Mouse (Mus musculus): ENCODE measurements at regions not wholly inside any gene's neighbourhood (a gene's known extent, or its start where the extent isn't known, plus 50 kb on each side); places are given as distances from the start of the nearest gene placed in this dataset.

- no peak for TF ChIP-seq CTCF (IDR thresholded peaks at IDR 0.05; ENCODE audit: low read depth)
- no peak for TF ChIP-seq EP300 (IDR thresholded peaks at IDR 0.05; ENCODE audit: low read depth)
- Histone ChIP-seq H3K4me2 (ENCODE audit: low read depth) (no peak overlapping the region), H3K27me3 (ENCODE audit: control insufficient read depth, insufficient read depth, low read length) (no peaks in the 10 kb centered on the region), H3K36me3 (replicated peaks; ENCODE audit: control insufficient read depth, insufficient read depth, low read depth) (no peaks in the 10 kb centered on the region), H3K27ac (no peak overlapping the region), H3K9me3 (ENCODE audit: control insufficient read depth, low read length) (no peaks in the 10 kb centered on the region), H3K9ac (replicated peaks) (no peak overlapping the region), H3K4me3 (ENCODE audit: insufficient read depth in 1 of 2, low read depth in 2 of 2, low read length in 2 of 2) (no peak overlapping the region), H3K4me1 (replicated peaks; ENCODE audit: control insufficient read depth in 2 of 2, insufficient read depth in 2 of 2, low read length in 1 of 2) (no peaks in the 10 kb centered on the region)
- no peak for DNase-seq (ENCODE audit: low read depth in 3 of 3, low spot score in 3 of 3)
- WGBS (ENCODE audit: insufficient replicate concordance) = 58% methylated on average over 4 of the region's 4 CpGs
- ATAC-seq (ENCODE audit: insufficient read depth) = no peak
These were observed 359.6 kb downstream of the Vps13c start for GRCm38 (mm10) chr9:68199831-68200230.

GRCm38 (mm10) chr9:68201031-68201430 lies 360.8 kb downstream of the Vps13c start:
- no peaks in the 10 kb centered on the region for H3K36me3 ChIP-seq (replicated peaks; ENCODE audit: control insufficient read depth, insufficient read depth, low read depth)
- ATAC-seq (ENCODE audit: insufficient read depth) (no peak), DNase-seq (ENCODE audit: low read depth in 3 of 3, low spot score in 3 of 3) (no peak)
- WGBS (ENCODE audit: insufficient replicate concordance) = 61% methylated on average over 5 of the region's 5 CpGs
- TF ChIP-seq EP300 (IDR thresholded peaks at IDR 0.05; ENCODE audit: low read depth) (no peak), CTCF (IDR thresholded peaks at IDR 0.05; ENCODE audit: low read depth) (no peak)
- no peak overlapping the region for H3K27ac ChIP-seq
- no peaks in the 10 kb centered on the region for H3K27me3 ChIP-seq (ENCODE audit: control insufficient read depth, insufficient read depth, low read length)
- H3K9ac ChIP-seq (replicated peaks) = no peak overlapping the region
- no peak overlapping the region for H3K4me2 ChIP-seq (ENCODE audit: low read depth)
- H3K4me3 ChIP-seq (ENCODE audit: insufficient read depth in 1 of 2, low read depth in 2 of 2, low read length in 2 of 2) = no peak overlapping the region
- no peaks in the 10 kb centered on the region for H3K4me1 ChIP-seq (replicated peaks; ENCODE audit: control insufficient read depth in 2 of 2, insufficient read depth in 2 of 2, low read length in 1 of 2)
- H3K9me3 ChIP-seq (ENCODE audit: control insufficient read depth, low read length) = no peaks in the 10 kb centered on the region

- Histone ChIP-seq H3K9ac (replicated peaks) (no peak overlapping the region), H3K27me3 (ENCODE audit: control insufficient read depth, insufficient read depth, low read length) (no peaks in the 10 kb centered on the region), H3K27ac (no peak overlapping the region), H3K4me1 (replicated peaks; ENCODE audit: control insufficient read depth in 2 of 2, insufficient read depth in 2 of 2, low read length in 1 of 2) (no peaks in the 10 kb centered on the region), H3K4me3 (ENCODE audit: insufficient read depth in 1 of 2, low read depth in 2 of 2, low read length in 2 of 2) (no peak overlapping the region), H3K36me3 (replicated peaks; ENCODE audit: control insufficient read depth, insufficient read depth, low read depth) (no peaks in the 10 kb centered on the region), H3K4me2 (ENCODE audit: low read depth) (no peak overlapping the region), H3K9me3 (ENCODE audit: control insufficient read depth, low read length) (no peaks in the 10 kb centered on the region)
- DNase-seq (ENCODE audit: low read depth in 3 of 3, low spot score in 3 of 3) (no peak), ATAC-seq (ENCODE audit: insufficient read depth) (no peak)
- 63% methylated on average over 6 of the region's 6 CpGs for WGBS (ENCODE audit: insufficient replicate concordance)
- TF ChIP-seq EP300 (IDR thresholded peaks at IDR 0.05; ENCODE audit: low read depth) (no peak), CTCF (IDR thresholded peaks at IDR 0.05; ENCODE audit: low read depth) (no peak)
These were observed 385.5 kb downstream of the Vps13c start for GRCm38 (mm10) chr9:68225694-68226093.

- H3K9ac ChIP-seq (replicated peaks) = no peak overlapping the region
- DNase-seq (ENCODE audit: low read depth in 3 of 3, low spot score in 3 of 3) = no peak
- ATAC-seq (ENCODE audit: insufficient read depth) = no peak
- no peak overlapping the region for H3K27ac ChIP-seq
- H3K27me3 ChIP-seq (ENCODE audit: control insufficient read depth, insufficient read depth, low read length) = no peaks in the 10 kb centered on the region
- H3K36me3 ChIP-seq (replicated peaks; ENCODE audit: control insufficient read depth, insufficient read depth, low read depth) = no peaks in the 10 kb centered on the region
- no peak overlapping the region for H3K4me3 ChIP-seq (ENCODE audit: insufficient read depth in 1 of 2, low read depth in 2 of 2, low read length in 2 of 2)
- H3K4me2 ChIP-seq (ENCODE audit: low read depth) = no peak overlapping the region
- no peaks in the 10 kb centered on the region; a peak in 1 of 4 replicates for H3K4me1 ChIP-seq (replicated peaks; ENCODE audit: control insufficient read depth in 2 of 2, insufficient read depth in 2 of 2, low read length in 1 of 2)
- WGBS (ENCODE audit: insufficient replicate concordance) = 55% methylated on average over 3 of the region's 3 CpGs
- TF ChIP-seq CTCF (IDR thresholded peaks at IDR 0.05; ENCODE audit: low read depth) (no peak), EP300 (IDR thresholded peaks at IDR 0.05; ENCODE audit: low read depth) (no peak)
- no peaks in the 10 kb centered on the region for H3K9me3 ChIP-seq (ENCODE audit: control insufficient read depth, low read length)
These were observed 390.9 kb downstream of the Vps13c start for GRCm38 (mm10) chr9:68231131-68231530.

- no peaks in the 10 kb centered on the region for H3K27me3 ChIP-seq (ENCODE audit: control insufficient read depth, insufficient read depth, low read length)
- ATAC-seq (ENCODE audit: insufficient read depth) (no peak), DNase-seq (ENCODE audit: low read depth in 3 of 3, low spot score in 3 of 3) (no peak)
- 36% methylated on average over 12 of the region's 12 CpGs for WGBS (ENCODE audit: insufficient replicate concordance)
- no peak for TF ChIP-seq CTCF (IDR thresholded peaks at IDR 0.05; ENCODE audit: low read depth)
- no peaks in the 10 kb centered on the region for H3K9me3 ChIP-seq (ENCODE audit: control insufficient read depth, low read length)
- no peaks in the 10 kb centered on the region for H3K36me3 ChIP-seq (replicated peaks; ENCODE audit: control insufficient read depth, insufficient read depth, low read depth)
- no peak overlapping the region for H3K4me2 ChIP-seq (ENCODE audit: low read depth)
- H3K4me1 ChIP-seq (replicated peaks; ENCODE audit: control insufficient read depth in 2 of 2, insufficient read depth in 2 of 2, low read length in 1 of 2) = no peaks in the 10 kb centered on the region; a peak in 1 of 4 replicates
- no peak overlapping the region for H3K9ac ChIP-seq (replicated peaks)
- no peak overlapping the region for H3K27ac ChIP-seq
- no peak overlapping the region for H3K4me3 ChIP-seq (ENCODE audit: insufficient read depth in 1 of 2, low read depth in 2 of 2, low read length in 2 of 2)
These were observed 394.9 kb downstream of the Vps13c start for GRCm38 (mm10) chr9:68234979-68235649.

Data from liver, embryonic 14.5 days (tissue).